Mouse (Mus musculus) forebrain, postnatal 0 days (tissue): ENCODE results near the gene Zfp658. TPM values are rescaled to one million over a fixed set of nuclear protein-coding genes. Genes with fewer than 3 reads are reported as not detected.
A peak's percentile ranks its signal among the peaks of the same experiment; 100 is the strongest.

ENCODE experiments used
- ATAC-seq: fragments of 200-750 bp; cut with Nextera tagmentation; 2 replicates; pipeline ENCODE4 v1.8.0; 2017; ENCODE audit warnings: mild to moderate bottlenecking, moderate library complexity
- DNase-seq: peaks from one replicate; pipeline ENCODE4 v3.0.0-alpha.2; 2015
- H3K27ac ChIP-seq: fragments of 300-500 bp; sonication (generic); 2 replicates; pipeline ENCODE4 v1.5.1; 2014; ENCODE audit warnings: low read depth, mild to moderate bottlenecking, antibody characterized with exemption, low read length, moderate library complexity, mixed read lengths
- H3K27me3 ChIP-seq: fragments of 300-500 bp; sonication (generic); 2 replicates; pipeline ENCODE4 v1.6.1; 2014; ENCODE audit warnings: mild to moderate bottlenecking, low read length, mixed read lengths; ENCODE audit not compliant: insufficient read depth
- H3K36me3 ChIP-seq: fragments of 300-500 bp; sonication (generic); 2 replicates; pipeline ENCODE4 v1.6.1; 2014; ENCODE audit warnings: mild to moderate bottlenecking, moderate library complexity; ENCODE audit not compliant: insufficient read depth
- H3K4me1 ChIP-seq: fragments of 300-500 bp; sonication (generic); 2 replicates; pipeline ENCODE4 v1.6.1; 2014; ENCODE audit warnings: antibody characterized with exemption; ENCODE audit not compliant: insufficient read depth
- H3K4me2 ChIP-seq: fragments of 300-500 bp; sonication (generic); 2 replicates; pipeline ENCODE4 v1.6.1; 2014; ENCODE audit warnings: low read depth, mild to moderate bottlenecking, moderate library complexity
- H3K4me3 ChIP-seq: fragments of 300-500 bp; sonication (generic); 2 replicates; pipeline ENCODE4 v1.5.1; 2014; ENCODE audit warnings: low read depth, low read length, mixed read lengths
- H3K9ac ChIP-seq: fragments of 300-500 bp; sonication (generic); 2 replicates; pipeline ENCODE4 v1.6.1; 2014; ENCODE audit warnings: mild to moderate bottlenecking
- H3K9me3 ChIP-seq: fragments of 300-500 bp; sonication (generic); 2 replicates; pipeline ENCODE4 v1.6.1; 2016; ENCODE audit warnings: low read length
- CTCF ChIP-seq: sonication (generic); IDR thresholded peaks from 2 replicates; pipeline ENCODE4 v1.5.1; 2016; ENCODE audit warnings: antibody characterized with exemption, control low read depth, low read depth
- WGBS: fragments of 180-500 bp; shearing (Covaris S2); extraction: QIAGEN DNeasy Blood & Tissue Kit; methylation state at CpG from one replicate; pipeline ENCODE4 v1.1.7; 2014; 5-methylcytosine and 5-hydroxymethylcytosine counted together
- polyA plus RNA-seq: library from polyadenylated mRNA; unstranded; fragments of >200 nt; fragmentation: Nextera tagmentation; extraction: Ambion mirVana; gene quantifications from 2 replicates; pipeline ENCODE4 v1.2.1, GENCODE M21; 2015
- total RNA-seq: library from RNA; depleted of rRNA; stranded (reverse); fragments of >200 nt; gene quantifications from 2 replicates; pipeline ENCODE4 v1.2.3, GENCODE M21; 2014; rRNA removed

Gene Zfp658
- total RNA-seq (12.4 and 12.6 TPM in 2 replicates), polyA plus RNA-seq (1.6 and 3.1 TPM in 2 replicates)

DNA sequence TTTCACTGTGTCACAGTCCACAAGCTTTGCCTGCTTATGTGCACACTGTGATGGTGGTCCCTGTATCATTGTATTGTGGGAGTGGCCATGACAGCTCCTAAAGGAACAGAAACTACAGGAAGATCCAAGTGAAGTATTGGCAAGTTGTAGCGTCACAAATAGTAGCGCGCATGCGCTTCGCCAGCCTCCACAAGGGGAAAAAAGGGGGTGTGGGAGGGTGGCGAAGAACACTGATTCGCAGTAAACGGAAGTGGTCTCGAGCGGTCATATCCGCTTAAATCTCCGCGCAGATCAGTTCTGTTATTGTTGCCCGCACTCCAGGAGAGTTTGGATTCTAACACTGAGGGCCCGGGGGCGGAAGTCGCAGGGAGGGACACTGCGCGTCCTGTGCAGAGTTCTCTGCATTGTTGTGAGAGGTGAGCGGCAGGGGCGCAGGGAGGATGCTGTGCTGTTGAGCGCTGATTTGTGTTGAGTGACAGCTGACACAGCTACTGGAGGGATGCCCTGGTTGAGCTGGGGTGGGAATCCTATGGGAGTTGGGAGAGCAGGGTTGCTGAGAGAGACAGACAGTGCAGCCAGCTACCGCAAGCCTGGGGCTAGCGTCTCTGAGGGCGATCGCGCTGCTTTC is at the start of gene Zfp658:
TSS of gene Zfp658 (plus strand) at position 251 of the 628 bp plus-strand sequence.
- Histone ChIP-seq H3K36me3 (peaks cover 20% of the 10 kb centered on the region), H3K4me2 (peak within 1 kb of the TSS; percentile 83), H3K4me1 (peaks cover 11% of the 10 kb centered on the region), H3K4me3 (peak within 1 kb of the TSS; percentile 81), H3K27ac (peak within 1 kb of the TSS; percentile 93), H3K9ac (peak within 1 kb of the TSS; percentile 68), H3K27me3 (no peaks in the 10 kb centered on the region), H3K9me3 (no peaks in the 10 kb centered on the region)
- 3% methylated on average over 27 of the region's 27 CpGs for WGBS
- peak; percentile 45 for TF ChIP-seq CTCF
- peak; percentile 95 for ATAC-seq
- DNase-seq, result peak; percentile 97

DNA sequence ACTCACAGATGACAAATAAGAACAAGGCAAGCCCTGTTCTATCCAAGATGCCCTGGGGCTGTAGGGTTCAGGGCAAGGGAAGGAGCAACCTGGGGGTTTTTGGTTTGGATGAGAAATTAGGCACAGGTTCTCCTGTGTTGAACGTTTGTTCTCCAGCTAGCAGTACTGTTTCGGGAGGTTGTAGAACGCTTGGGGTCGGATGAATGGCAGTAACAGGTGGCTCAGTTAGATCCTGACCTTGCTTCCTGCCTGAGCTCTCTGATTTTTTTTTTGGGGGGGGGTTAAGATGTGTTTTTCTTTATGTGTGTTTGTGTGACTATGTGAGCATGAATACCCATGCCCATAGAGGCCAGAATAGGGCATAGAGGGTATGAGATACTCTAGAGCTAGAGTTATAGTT is 49.5 kb upstream of the Zfp658 start:
- H3K9me3 ChIP-seq, result no peaks in the 10 kb centered on the region
- WGBS, result 75% methylated on average over 4 of the region's 4 CpGs

DNA sequence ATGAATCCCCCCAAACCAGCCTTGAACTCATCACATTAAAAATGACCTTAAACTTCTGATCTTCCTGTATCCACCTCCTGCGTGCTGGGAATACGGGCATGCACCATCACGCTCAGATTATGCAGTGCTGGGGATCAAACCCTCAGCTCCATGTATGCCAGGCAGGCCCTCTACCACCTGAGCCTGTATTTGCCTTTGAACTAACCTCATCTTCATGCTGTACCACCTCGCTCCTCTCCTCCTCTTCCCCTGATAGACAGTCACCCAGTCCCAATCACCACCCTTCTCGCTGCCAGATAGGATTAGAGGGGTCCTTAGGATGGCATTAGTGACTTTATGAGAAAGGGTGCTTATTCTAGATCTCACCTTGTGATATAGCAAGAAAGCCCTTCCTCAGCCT is 47.0 kb upstream of the Zfp658 start:
- no peak for TF ChIP-seq CTCF
- no peaks in the 10 kb centered on the region for H3K27me3 ChIP-seq
- no peak overlapping the region for H3K4me2 ChIP-seq
- no peak overlapping the region for H3K27ac ChIP-seq
- H3K9me3 ChIP-seq, result no peaks in the 10 kb centered on the region
- no peak overlapping the region for H3K4me3 ChIP-seq
- no peak for DNase-seq
- no peaks in the 10 kb centered on the region for H3K4me1 ChIP-seq
- no peaks in the 10 kb centered on the region for H3K36me3 ChIP-seq
- H3K9ac ChIP-seq, result no peak overlapping the region
- no peak for ATAC-seq
- WGBS, result 83% methylated on average over 5 of the region's 5 CpGs

More for the DNA sequence above, 49.5 kb upstream of the Zfp658 start:
- Histone ChIP-seq H3K36me3 (no peaks in the 10 kb centered on the region), H3K4me2 (no peak overlapping the region), H3K4me1 (no peaks in the 10 kb centered on the region), H3K4me3 (no peak overlapping the region), H3K27ac (no peak overlapping the region), H3K9ac (no peak overlapping the region), H3K27me3 (no peaks in the 10 kb centered on the region; the same call in 1 of the 2 replicates)
- ATAC-seq, result no peak
- no peak for DNase-seq
- TF ChIP-seq CTCF, result no peak

DNA sequence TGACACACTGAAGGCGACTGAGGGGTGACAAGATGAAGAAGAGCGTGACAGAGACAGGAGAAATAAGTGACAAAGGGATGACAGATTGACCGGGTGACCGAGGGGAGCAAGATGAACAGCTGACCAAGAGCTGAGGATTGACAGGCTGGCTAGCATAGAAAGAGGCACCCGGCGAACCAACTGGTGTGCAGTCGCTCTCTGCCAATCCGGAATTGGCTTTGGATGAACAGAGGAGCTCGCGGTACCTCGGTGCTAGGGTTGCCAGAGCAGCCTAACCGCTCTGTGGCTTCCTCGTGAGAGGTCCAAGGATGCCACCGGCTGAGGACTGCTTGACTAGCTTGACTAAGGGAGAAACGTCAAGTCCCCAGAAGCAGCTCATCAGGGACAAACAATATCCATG is 43.7 kb upstream of the Zfp658 start:
- no peak for TF ChIP-seq CTCF
- no peak overlapping the region for H3K27ac ChIP-seq
- no peak overlapping the region for H3K4me3 ChIP-seq
- no peaks in the 10 kb centered on the region for H3K9me3 ChIP-seq
- no peaks in the 10 kb centered on the region for H3K27me3 ChIP-seq
- H3K36me3 ChIP-seq, result no peaks in the 10 kb centered on the region
- no peaks in the 10 kb centered on the region for H3K4me1 ChIP-seq
- 79% methylated on average over 15 of the region's 15 CpGs for WGBS
- H3K9ac ChIP-seq, result no peak overlapping the region
- no peak overlapping the region for H3K4me2 ChIP-seq
- ATAC-seq, result peak; percentile 38; the same call in 1 of the 2 replicates
- no peak for DNase-seq

DNA sequence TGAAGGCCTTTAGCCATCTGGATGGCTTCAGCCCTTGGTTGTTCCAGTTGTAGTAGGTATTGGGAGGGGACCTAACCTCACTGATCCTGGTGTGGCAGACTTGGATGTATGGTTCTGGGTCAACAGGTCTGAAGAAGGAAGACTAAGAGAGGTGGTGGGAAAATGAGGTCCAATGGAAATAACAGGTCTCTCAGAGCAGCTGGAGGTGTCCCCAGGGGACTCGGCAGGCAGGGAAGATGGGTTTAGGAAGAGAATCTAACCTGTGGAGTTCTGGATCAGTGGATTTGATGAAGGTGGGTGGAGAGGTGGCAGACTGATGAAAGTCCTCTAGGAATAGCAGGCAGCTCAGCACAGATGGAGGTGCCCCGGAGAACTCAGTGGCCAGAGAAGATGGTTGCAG is 39.3 kb upstream of the Zfp658 start:
- Histone ChIP-seq H3K9ac (no peak overlapping the region), H3K4me1 (no peaks in the 10 kb centered on the region), H3K9me3 (no peaks in the 10 kb centered on the region), H3K27me3 (no peaks in the 10 kb centered on the region), H3K27ac (no peak overlapping the region), H3K4me2 (no peak overlapping the region), H3K36me3 (no peaks in the 10 kb centered on the region), H3K4me3 (no peak overlapping the region)
- DNase-seq, result no peak
- TF ChIP-seq CTCF, result no peak
- WGBS, result 84% methylated on average over 2 of the region's 2 CpGs
- no peak for ATAC-seq

DNA sequence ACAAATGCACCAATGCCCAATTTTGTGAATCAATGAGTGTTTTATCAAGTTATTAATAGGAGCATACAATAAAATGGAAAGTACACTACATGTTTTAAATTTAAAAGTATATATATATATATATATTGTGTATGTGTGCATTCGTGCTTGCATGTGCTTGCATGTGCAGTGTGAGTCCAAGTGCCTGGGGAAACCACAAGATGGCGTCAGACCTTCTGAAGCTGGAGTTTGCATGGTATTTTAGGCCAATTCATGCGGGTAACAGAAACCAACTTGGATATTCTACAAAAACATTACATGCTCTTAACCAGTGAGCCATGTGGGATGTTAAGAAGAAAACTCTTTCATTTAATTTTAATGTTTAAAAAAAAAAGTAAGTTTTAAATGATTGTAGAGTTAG is 36.7 kb upstream of the Zfp658 start:
- no peak overlapping the region for H3K9ac ChIP-seq
- TF ChIP-seq CTCF, result no peak
- no peaks in the 10 kb centered on the region for H3K9me3 ChIP-seq
- H3K27me3 ChIP-seq, result no peaks in the 10 kb centered on the region
- H3K4me3 ChIP-seq, result no peak overlapping the region
- H3K27ac ChIP-seq, result no peak overlapping the region
- DNase-seq, result no peak
- H3K36me3 ChIP-seq, result no peaks in the 10 kb centered on the region
- no peaks in the 10 kb centered on the region for H3K4me1 ChIP-seq
- no peak for ATAC-seq
- H3K4me2 ChIP-seq, result no peak overlapping the region
- 51% methylated on average over 3 of the region's 3 CpGs for WGBS

DNA sequence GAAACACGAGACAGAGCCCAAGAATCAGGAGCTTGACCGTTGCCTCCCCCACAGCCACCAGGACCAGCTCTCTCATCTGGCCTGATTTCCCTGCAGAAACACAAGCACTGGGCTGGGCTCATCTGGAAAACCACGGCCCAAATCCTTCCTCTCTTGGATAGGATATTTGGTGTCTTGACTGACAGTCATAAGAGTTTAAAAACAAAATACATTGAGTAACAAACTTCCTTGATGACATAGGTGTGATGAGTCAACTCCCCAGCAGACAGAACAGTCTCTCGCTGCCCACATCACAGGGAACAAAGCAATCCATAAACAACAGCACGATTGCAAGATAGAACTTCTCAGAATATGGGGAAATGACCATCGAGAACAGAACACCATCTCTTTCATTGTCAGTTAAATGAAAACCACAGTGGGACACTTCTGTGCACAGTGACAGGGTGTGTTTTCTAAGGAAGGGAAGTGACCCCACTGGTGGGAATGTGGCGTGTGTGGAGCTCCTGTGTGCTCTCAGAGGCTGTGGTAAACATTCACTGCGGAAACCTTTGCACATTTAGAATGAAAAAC is 31.8 kb upstream of the Zfp658 start:
- Histone ChIP-seq H3K9me3 (no peaks in the 10 kb centered on the region), H3K9ac (no peak overlapping the region), H3K4me2 (no peak overlapping the region), H3K27me3 (no peaks in the 10 kb centered on the region), H3K27ac (no peak overlapping the region), H3K4me1 (no peaks in the 10 kb centered on the region), H3K4me3 (no peak overlapping the region), H3K36me3 (no peaks in the 10 kb centered on the region)
- DNase-seq, result no peak
- TF ChIP-seq CTCF, result no peak
- 76% methylated on average over 8 of the region's 8 CpGs for WGBS
- ATAC-seq, result no peak
